Mouse (Mus musculus) stomach, embryonic 15.5 days (tissue): Measurements from ENCODE around the gene Arhgap40. TPM values are rescaled to one million over a fixed set of nuclear protein-coding genes. Genes with fewer than 3 reads are reported as not detected.
A peak's percentile ranks its signal among the peaks of the same experiment; 100 is the strongest.

ENCODE experiments used
- ATAC-seq: fragments of 200-750 bp; cut with Nextera tagmentation; 2 replicates; pipeline ENCODE4 v1.8.0; 2017; ENCODE audit warnings: low read depth, moderate number of reproducible peaks, moderate TSS enrichment; ENCODE audit not compliant: insufficient read depth, low FRiP score
- H3K27ac ChIP-seq: fragments of 300-500 bp; sonication (generic); 2 replicates; pipeline ENCODE4 v1.5.1; 2015; ENCODE audit warnings: mild to moderate bottlenecking, inconsistent platforms
- H3K27me3 ChIP-seq: fragments of 300-500 bp; sonication (generic); replicated peaks from 2 replicates; pipeline ENCODE4 v1.6.1; 2015; ENCODE audit warnings: inconsistent platforms
- H3K36me3 ChIP-seq: fragments of 300-500 bp; sonication (generic); 2 replicates; pipeline ENCODE4 v1.6.1; 2015; ENCODE audit warnings: inconsistent platforms
- H3K4me1 ChIP-seq: fragments of 300-500 bp; sonication (generic); 2 replicates; pipeline ENCODE4 v1.6.1; 2015; ENCODE audit warnings: inconsistent platforms
- H3K4me2 ChIP-seq: fragments of 300-500 bp; sonication (generic); 2 replicates; pipeline ENCODE4 v1.6.1; 2015; ENCODE audit warnings: mild to moderate bottlenecking, inconsistent platforms
- H3K4me3 ChIP-seq: fragments of 300-500 bp; sonication (generic); replicated peaks from 2 replicates; pipeline ENCODE4 v1.5.1; 2015; ENCODE audit warnings: inconsistent platforms
- H3K9ac ChIP-seq: fragments of 300-500 bp; sonication (generic); 2 replicates; pipeline ENCODE4 v1.6.1; 2015; ENCODE audit warnings: inconsistent platforms
- H3K9me3 ChIP-seq: fragments of 300-500 bp; sonication (generic); 2 replicates; pipeline ENCODE4 v1.6.1; 2016; ENCODE audit warnings: inconsistent platforms
- WGBS: fragments of 180-500 bp; shearing (Covaris S2); methylation state at CpG from one replicate; pipeline ENCODE4 v1.1.7; 2015; 5-methylcytosine and 5-hydroxymethylcytosine counted together
- polyA plus RNA-seq: library from polyadenylated mRNA; unstranded; fragments of >200 nt; fragmentation: Nextera tagmentation; extraction: Ambion mirVana; gene quantifications from 2 replicates; pipeline ENCODE4 v1.2.1, GENCODE M21; 2015

The Arhgap40 gene
- polyA plus RNA-seq, 1 experiment from 2014 or later, result 2.9 TPM

DNA sequence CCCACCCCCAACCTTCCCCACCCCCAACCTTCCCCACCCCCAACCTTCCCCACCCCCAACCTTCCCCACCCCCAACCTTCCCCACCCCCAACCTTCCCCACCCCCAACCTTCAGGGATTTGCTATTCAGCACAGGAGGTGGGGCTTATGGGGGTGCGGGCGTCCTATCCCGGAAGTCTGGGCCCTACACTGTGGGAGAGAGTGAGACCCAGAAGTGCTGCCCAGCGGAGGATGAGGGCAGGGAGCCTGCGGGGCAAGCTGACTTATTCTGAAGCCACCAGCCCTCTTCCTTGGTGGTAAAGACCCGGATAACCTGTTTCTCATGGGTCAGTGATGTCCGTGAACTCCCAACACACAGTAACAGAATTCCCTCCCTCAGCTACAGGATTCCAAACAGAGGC lies 42.7 kb downstream of the Arhgap40 start:
- Histone ChIP-seq H3K27me3 (peaks cover 17% of the 10 kb centered on the region), H3K4me1 (0 out of 2 replicates have a peak, but pooled peaks cover 6% of the 10 kb centered on the region), H3K36me3 (no peaks in the 10 kb centered on the region), H3K27ac (no peak overlapping the region), H3K4me3 (no peak overlapping the region), H3K9me3 (no peaks in the 10 kb centered on the region), H3K4me2 (no peak overlapping the region), H3K9ac (no peak overlapping the region)
- WGBS, result 3% methylated on average over 7 of the region's 7 CpGs
- no peak for ATAC-seq

DNA sequence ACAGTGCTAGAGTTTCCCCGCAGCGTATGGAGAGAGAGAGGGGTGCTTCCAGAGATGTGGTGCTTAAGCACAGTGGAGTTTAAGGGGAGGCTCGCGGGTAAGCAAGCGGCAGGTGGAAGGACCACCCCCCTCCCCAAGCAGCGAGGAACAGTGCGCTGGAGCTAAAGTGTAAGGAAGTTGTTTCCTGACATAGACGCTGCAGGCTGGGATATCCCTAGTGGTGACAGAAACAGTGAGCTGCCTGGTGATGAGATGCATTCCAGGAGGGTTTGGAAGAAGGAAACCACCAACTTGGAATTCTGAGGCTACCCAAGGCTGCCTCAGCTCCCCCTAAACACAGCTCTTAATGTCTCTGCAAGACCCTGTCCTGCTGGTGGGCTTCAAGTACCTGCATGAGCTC lies 43.2 kb downstream of the Arhgap40 start:
- Histone ChIP-seq H3K27ac (no peak overlapping the region), H3K9ac (no peak overlapping the region), H3K27me3 (peaks cover 17% of the 10 kb centered on the region), H3K36me3 (no peaks in the 10 kb centered on the region), H3K9me3 (no peaks in the 10 kb centered on the region), H3K4me3 (no peak overlapping the region; the same call in 1 of the 2 replicates), H3K4me1 (0 out of 2 replicates have a peak, but pooled peaks cover 6% of the 10 kb centered on the region), H3K4me2 (peak overlapping the region; percentile 46)
- ATAC-seq, result no peak
- 2% methylated on average over 8 of the region's 8 CpGs for WGBS

DNA sequence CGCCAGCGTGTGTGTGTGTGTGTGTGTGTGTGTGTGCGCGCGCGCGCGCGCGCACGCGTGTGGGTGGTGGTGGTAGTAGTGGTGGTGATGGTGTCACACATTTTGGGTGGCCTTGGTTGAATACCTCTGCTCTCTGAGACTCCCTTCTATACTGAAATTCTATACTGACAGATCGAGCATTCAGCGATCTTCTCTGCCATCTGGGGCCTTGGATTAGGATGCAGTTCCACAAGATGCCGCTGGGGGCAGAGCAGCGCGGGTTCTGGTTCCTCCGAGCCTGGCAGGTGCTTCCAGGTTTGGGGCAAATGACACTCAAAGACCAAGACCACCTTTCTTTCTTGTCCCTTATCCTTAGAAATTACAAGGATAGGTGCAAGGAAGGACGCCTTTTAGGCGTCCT lies 43.6 kb downstream of the Arhgap40 start:
- H3K36me3 ChIP-seq, result no peaks in the 10 kb centered on the region
- WGBS, result 1% methylated on average over 20 of the region's 20 CpGs
- no peak overlapping the region for H3K27ac ChIP-seq
- H3K4me3 ChIP-seq, result no peak overlapping the region; the same call in 1 of the 2 replicates
- peak overlapping the region; percentile 46 for H3K4me2 ChIP-seq
- H3K9me3 ChIP-seq, result no peaks in the 10 kb centered on the region
- no peak for ATAC-seq
- H3K9ac ChIP-seq, result no peak overlapping the region
- H3K27me3 ChIP-seq, result peaks cover 17% of the 10 kb centered on the region
- 0 out of 2 replicates have a peak, but pooled peaks cover 6% of the 10 kb centered on the region for H3K4me1 ChIP-seq

DNA sequence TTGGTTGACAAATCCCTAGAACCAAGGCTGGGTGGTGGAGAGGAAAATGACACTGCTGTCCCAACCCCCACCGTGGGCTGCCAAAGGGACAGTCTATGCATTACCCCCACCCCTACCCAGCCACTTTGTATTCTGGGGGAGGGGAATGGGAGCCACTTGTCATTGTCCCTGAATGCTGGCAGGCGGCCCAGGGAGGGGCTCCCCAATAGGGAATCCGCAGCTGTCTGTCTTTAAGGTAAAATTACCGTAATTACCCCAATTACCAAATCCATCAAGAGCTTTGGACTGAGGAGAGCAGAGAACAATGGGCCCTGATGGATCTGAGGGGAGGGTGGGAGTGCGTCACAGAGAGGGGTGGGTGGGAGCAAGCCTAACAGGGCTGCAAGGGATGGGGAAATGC lies 44.2 kb downstream of the Arhgap40 start:
- Histone ChIP-seq H3K36me3 (no peaks in the 10 kb centered on the region), H3K27ac (no peak overlapping the region), H3K4me3 (no peak overlapping the region), H3K9me3 (no peaks in the 10 kb centered on the region), H3K9ac (no peak overlapping the region), H3K4me1 (0 out of 2 replicates have a peak, but pooled peaks cover 6% of the 10 kb centered on the region), H3K27me3 (peaks cover 17% of the 10 kb centered on the region), H3K4me2 (no peak overlapping the region)
- no peak for ATAC-seq
- 8% methylated on average over 5 of the region's 5 CpGs for WGBS

DNA sequence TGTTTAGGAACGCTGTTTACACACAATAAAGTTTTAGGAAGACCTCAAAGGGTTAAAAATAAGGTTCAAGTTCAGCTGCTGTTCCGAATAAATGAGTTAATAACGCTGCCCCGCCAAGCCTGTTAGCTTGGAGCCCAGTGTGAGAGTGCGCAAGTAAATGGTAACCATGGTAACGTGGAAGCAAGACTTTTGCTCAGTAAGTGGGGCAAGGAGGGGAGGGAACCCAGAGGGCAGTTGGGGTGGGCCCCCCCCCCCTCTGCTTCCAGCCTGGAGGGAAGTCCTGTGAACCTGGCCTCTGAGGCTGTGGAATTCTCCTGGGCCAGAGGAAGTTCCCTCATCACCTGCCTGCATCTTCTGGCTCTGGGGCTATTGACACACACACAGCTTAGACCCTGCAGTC lies 47.3 kb downstream of the Arhgap40 start:
- ATAC-seq, result no peak
- 0 out of 2 replicates have a peak, but pooled peaks cover 6% of the 10 kb centered on the region for H3K4me1 ChIP-seq
- no peak overlapping the region for H3K27ac ChIP-seq
- no peak overlapping the region for H3K4me3 ChIP-seq
- WGBS, result 36% methylated on average over 6 of the region's 6 CpGs
- H3K36me3 ChIP-seq, result no peaks in the 10 kb centered on the region
- H3K9ac ChIP-seq, result no peak overlapping the region
- no peak overlapping the region for H3K4me2 ChIP-seq
- no peaks in the 10 kb centered on the region for H3K9me3 ChIP-seq
- peaks cover 8% of the 10 kb centered on the region; the same call in 1 of the 2 replicates for H3K27me3 ChIP-seq

DNA sequence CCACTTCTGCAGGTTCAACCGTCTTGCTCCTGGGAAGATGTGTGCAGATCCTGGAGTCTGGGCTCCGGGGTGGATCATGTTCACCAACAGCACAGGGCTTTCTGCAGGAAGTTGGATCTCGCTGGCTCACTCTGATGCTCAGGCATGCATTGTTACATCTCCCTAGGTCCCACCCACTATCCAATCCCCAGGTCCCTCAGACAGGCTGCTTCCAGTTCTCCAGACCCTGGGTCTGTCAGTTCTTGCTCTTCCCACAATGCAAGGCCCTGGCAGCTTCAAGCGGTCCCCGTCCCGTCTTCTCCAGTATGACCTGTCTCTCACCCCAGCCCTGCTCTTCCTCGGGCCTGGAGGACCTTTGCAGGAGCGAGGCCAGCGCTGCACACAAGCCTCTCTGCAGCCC lies 48.2 kb downstream of the Arhgap40 start:
- Histone ChIP-seq H3K9me3 (no peaks in the 10 kb centered on the region), H3K4me1 (0 out of 2 replicates have a peak, but pooled peaks cover 4% of the 10 kb centered on the region), H3K4me3 (no peak overlapping the region), H3K4me2 (no peak overlapping the region), H3K36me3 (no peaks in the 10 kb centered on the region), H3K27ac (no peak overlapping the region), H3K9ac (no peak overlapping the region), H3K27me3 (peaks cover 5% of the 10 kb centered on the region; the same call in 1 of the 2 replicates)
- WGBS, result 17% methylated on average over 9 of the region's 9 CpGs
- ATAC-seq, result no peak

DNA sequence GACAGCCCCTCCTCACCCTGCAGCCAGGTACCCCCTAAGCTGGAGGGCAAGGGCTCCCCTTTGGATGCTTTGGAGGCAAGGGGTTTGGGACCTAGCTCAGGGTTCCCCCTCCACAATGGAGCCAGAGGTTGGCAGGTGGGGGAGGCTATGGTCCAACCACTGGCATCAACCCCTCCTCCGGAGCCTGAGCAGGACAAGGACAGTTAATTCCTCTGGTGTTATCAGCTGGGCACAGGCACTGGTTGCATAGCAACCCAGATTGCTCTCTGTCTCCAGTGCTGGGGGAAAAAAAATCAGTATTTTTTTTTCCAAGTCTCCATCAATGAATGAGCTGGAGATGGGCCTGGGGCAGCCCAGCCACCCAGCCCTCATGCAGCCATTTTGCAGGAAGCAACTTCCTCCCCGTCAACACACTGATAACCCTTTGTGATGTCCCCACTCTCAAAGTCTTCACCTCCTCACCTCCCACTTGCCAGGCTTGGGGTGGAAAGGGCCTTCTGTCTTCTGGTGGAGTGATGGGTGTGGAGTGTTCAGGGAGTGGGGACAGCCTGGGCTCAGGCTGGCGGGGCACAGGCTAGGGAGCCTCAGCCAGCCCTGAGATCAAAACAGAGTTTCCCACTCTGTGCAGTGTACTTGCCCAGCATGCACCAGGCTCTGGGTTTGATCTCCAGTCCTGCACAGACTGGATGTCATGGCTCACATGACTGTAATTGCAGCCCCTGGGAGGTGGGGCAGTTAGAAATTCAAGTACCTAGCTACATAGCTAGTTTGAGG lies 49.0 kb downstream of the Arhgap40 start:
- no peak overlapping the region for H3K27ac ChIP-seq
- H3K36me3 ChIP-seq, result no peaks in the 10 kb centered on the region
- no peaks in the 10 kb centered on the region for H3K4me1 ChIP-seq
- no peak overlapping the region for H3K9ac ChIP-seq
- H3K4me2 ChIP-seq, result no peak overlapping the region
- 32% methylated on average over 3 of the region's 3 CpGs for WGBS
- H3K4me3 ChIP-seq, result no peak overlapping the region
- no peaks in the 10 kb centered on the region for H3K9me3 ChIP-seq
- ATAC-seq, result no peak
- peaks cover 5% of the 10 kb centered on the region; the same call in 1 of the 2 replicates for H3K27me3 ChIP-seq

DNA sequence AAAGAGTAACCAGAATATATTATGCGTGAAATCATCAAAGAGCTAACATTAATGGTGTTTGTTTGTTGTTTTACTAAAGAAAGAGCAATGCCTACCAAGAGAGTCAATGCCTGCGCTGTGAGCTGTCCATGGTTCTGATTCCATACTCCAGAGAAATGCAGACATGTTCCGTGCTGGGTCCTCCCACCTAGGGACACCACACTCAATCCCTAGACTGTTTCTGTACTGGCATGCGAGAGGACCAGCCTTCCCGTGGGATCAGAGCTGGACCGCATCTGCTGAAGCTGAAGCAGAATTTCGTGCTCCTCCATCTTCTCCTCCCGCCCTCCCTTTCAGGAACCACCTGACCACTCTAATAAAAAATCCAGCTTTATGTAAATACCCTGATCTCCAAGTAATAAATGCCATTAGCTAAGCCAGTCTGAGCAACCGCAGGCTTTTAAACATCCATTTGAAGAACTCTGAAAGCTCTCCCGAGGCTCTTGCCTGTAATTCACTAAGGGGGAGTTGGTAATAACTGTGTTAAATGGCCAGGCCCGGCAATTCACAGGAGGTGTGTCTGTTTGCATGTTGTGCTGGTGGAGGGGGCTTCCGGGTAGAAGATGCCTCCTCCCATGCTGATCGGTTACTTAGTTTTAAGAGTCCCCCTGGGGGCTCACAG lies 58.0 kb downstream of the Arhgap40 start:
- 28% methylated on average over 13 of the region's 13 CpGs for WGBS
- Histone ChIP-seq H3K27me3 (peaks cover 5% of the 10 kb centered on the region; the same call in 1 of the 2 replicates), H3K4me1 (no peaks in the 10 kb centered on the region), H3K9me3 (no peaks in the 10 kb centered on the region), H3K9ac (no peak overlapping the region), H3K36me3 (no peaks in the 10 kb centered on the region), H3K4me3 (no peak overlapping the region), H3K4me2 (no peak overlapping the region), H3K27ac (no peak overlapping the region)
- no peak; the same call in 1 of the 2 replicates for ATAC-seq

DNA sequence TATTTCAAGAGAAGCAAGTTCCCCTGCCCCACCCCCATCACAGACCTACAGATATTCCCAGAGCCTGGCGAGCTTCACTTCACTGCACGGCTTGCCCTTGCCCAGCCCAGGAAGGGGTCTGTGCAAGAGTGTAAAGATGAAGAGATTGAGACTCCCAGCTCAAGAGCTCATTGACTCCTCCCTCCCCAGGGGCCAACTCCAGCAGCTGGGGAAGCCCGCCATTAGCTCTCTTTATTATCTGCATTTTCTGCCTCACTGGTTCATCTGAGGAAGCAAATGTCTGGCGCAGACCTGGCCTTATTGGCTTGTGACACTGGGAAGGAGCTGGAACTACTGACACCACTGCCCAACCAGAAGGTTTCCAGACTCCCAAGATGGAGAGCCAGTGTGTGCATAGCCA lies 67.4 kb downstream of the Arhgap40 start:
- Histone ChIP-seq H3K9ac (no peak overlapping the region), H3K4me3 (no peak overlapping the region), H3K27ac (no peak overlapping the region), H3K4me1 (no peaks in the 10 kb centered on the region), H3K9me3 (no peaks in the 10 kb centered on the region), H3K27me3 (peaks cover 2% of the 10 kb centered on the region; the same call in 1 of the 2 replicates), H3K36me3 (no peaks in the 10 kb centered on the region), H3K4me2 (no peak overlapping the region)
- WGBS, result 65% methylated on average over 4 of the region's 4 CpGs
- ATAC-seq, result no peak

DNA sequence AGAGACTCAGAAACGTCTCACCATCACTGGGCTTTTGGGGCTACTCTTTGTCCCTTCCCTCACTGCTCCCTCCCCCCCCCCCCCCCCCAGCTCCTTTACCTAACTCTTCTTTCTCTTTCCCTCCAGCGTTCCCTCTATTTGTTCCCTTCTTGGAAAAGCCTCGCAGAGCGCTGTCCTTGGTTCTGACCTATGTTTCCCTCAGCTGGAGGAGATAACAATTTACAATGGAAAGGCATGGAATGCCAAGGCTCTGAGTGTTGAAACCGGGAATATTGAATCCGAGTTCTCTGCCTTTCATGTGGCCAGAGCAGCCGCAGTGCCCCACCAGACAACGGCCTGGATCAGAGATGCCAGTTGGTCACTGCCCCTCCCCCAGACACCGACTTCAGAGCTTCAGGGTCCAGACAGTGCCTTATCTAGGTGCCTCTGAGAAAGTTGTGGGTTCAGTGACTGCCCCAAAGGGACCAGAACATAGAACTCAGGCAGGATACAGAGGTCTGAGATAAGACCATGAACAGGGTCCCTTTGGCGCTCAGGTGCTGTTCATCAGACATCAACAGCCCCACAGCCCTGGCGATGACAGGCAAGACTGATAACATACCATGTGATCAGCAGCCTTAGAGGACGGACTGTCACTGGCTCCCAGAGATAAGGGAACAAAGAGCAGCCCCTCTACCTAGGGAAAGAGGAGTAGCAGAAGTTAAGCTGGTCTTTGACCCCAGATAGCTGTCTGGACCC lies 72.2 kb downstream of the Arhgap40 start:
- H3K27me3 ChIP-seq, result peaks cover 2% of the 10 kb centered on the region
- 7% methylated on average over 12 of the region's 12 CpGs for WGBS
- no peak overlapping the region for H3K9ac ChIP-seq
- ATAC-seq, result no peak
- no peaks in the 10 kb centered on the region for H3K36me3 ChIP-seq
- no peak overlapping the region for H3K4me2 ChIP-seq
- no peaks in the 10 kb centered on the region for H3K9me3 ChIP-seq
- no peak overlapping the region for H3K4me3 ChIP-seq
- H3K4me1 ChIP-seq, result no peaks in the 10 kb centered on the region
- no peak overlapping the region for H3K27ac ChIP-seq

DNA sequence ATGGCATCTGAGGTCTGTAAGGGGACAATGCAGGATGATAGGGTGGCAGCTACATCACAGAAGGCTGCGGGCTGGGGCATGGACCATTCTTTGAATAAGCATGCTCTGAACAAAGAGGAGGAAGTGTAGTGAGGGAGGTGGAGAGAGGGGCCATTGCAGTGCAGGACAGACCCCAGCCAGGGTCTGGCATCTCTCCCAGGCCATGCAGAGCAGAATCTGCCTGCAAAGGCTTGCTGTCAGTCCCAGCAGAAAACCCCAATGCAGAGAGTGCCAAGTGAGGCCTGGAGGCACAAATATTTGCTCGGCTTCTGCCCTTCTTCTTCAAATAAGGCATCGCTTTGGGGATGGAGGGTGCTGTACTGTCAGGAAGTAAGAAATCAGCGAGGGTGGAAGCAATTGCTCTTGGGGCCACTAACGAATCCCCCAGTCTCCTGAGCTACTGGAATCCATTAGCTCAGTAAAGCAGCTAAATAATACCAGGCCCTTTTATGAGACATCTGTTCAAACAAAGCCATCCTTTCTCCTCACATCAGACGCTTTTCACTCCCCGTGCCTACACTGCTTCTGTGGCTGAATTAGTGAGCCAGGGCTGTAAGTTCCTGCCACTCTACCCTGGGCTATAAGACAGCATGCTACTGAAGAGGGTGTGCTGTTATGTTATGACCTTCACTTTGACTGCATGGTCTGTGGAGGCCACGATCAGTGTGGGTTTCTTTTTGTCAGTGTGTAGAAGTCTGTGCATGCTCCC lies 76.1 kb downstream of the Arhgap40 start:
- H3K9ac ChIP-seq, result no peak overlapping the region

More for the DNA sequence above, 76.1 kb downstream of the Arhgap40 start:
- H3K4me3 ChIP-seq, result no peak overlapping the region
- H3K4me2 ChIP-seq, result no peak overlapping the region
- no peaks in the 10 kb centered on the region for H3K4me1 ChIP-seq
- no peaks in the 10 kb centered on the region for H3K9me3 ChIP-seq
- no peaks in the 10 kb centered on the region for H3K36me3 ChIP-seq
- 48% methylated on average over 8 of the region's 8 CpGs for WGBS
- no peak for ATAC-seq
- H3K27ac ChIP-seq, result no peak overlapping the region
- peaks cover 2% of the 10 kb centered on the region for H3K27me3 ChIP-seq
